Mouse (Mus musculus) naive thymus-derived CD4-positive, alpha-beta T cell, adult 5 months (primary cell): ENCODE measurements around the gene Ace2. TPM values are rescaled to one million over a fixed set of nuclear protein-coding genes. Genes with fewer than 3 reads are reported as not detected.

Experiments
- polyA plus RNA-seq: library from polyadenylated mRNA; unstranded; fragments of 100-300 nt; shearing (Covaris generic); gene quantifications from one replicate; pipeline ENCODE4 v1.2.1, GENCODE M21; 2017

The Ace2 gene
- polyA plus RNA-seq: not detected

GRCm38 (mm10) chrX:164139032-164139431 lies at the start of gene Ace2:
TSS of gene Ace2 (plus strand) at chrX:164139332.

Other genes starting within 250 kb of the Ace2 start
- gene Ap1s2, start 230.3 kb upstream of the Ace2 start, polyA plus RNA-seq: 13.5 TPM
- gene Zrsr2, start 180.7 kb upstream of the Ace2 start, polyA plus RNA-seq: 85.0 TPM
- not detected for gene Car5b, start 111.3 kb upstream of the Ace2 start, polyA plus RNA-seq
- gene Siah1b, start 62.8 kb upstream of the Ace2 start, polyA plus RNA-seq: 5.0 TPM
- gene Cltrn, start 50.5 kb upstream of the Ace2 start, polyA plus RNA-seq: not detected
- not detected for gene Bmx, start 118.9 kb downstream of the Ace2 start, polyA plus RNA-seq
- not detected for gene Pir, start 130.0 kb downstream of the Ace2 start, polyA plus RNA-seq
- not detected for gene Vegfd, start 234.0 kb downstream of the Ace2 start, polyA plus RNA-seq